ENCODE assay signal across 12 mouse cellular contexts in genomic region chr8:92161002-92161401, GRCm38 (mm10).
"Had no signal": no experiment of that assay in that cellular context is flagged by ENCODE, and none has a peak within 500 bp of the region (broad histone marks: within the 10 kb centered on the region; RNA-seq: fewer than 3 reads in every experiment).

No protein-coding gene starts in this region.

- H3K4me2 ChIP-seq: limb, embryonic 12.5 days; midbrain, embryonic 12.5 days; neural tube, embryonic 15.5 days had no signal

- H3K27ac ChIP-seq: left cerebral cortex, adult 2 months; limb, embryonic 12.5 days; liver, embryonic 14.5 days; midbrain, embryonic 12.5 days; neural tube, embryonic 15.5 days; stomach, postnatal 0 days had no signal

- H3K9ac ChIP-seq: limb, embryonic 12.5 days; liver, embryonic 14.5 days; midbrain, embryonic 12.5 days; neural tube, embryonic 15.5 days had no signal

- H3K9me3 ChIP-seq: neural tube, embryonic 15.5 days had no signal

- H3K36me3 ChIP-seq: limb, embryonic 12.5 days; midbrain, embryonic 12.5 days; neural tube, embryonic 15.5 days had no signal

- H3K4me3 ChIP-seq: left cerebral cortex, adult 2 months; limb, embryonic 12.5 days; midbrain, embryonic 12.5 days; myocyte; neural tube, embryonic 15.5 days had no signal

- DNase-seq: kidney, postnatal 25 days; liver; lung, adult 18-20 months; right cerebral cortex, adult 18-20 months; thymus, postnatal 4 days had no signal
